Mouse (Mus musculus): Measurements from ENCODE around the gene Cited2. TPM values are rescaled to one million over a fixed set of nuclear protein-coding genes. Genes with fewer than 3 reads are reported as not detected.

The Cited2 gene
- 10 to 100 TPM; 32.7 to 76.3 TPM for total RNA-seq (2021)
- long read RNA-seq, experiment 1, transcript Cited2-201 (2 exons, 1,979 nt): major isoform, 14 of 17 reads
- long read RNA-seq, experiment 1, partial matches to known transcripts: 0 of 17 reads
- long read RNA-seq, experiment 1, other reads (novel, unspliced or antisense): 0 of 17 reads
- long read RNA-seq, experiment 2, transcript Cited2-203 (1 exons, 2,411 nt): major isoform, 15 of 29 reads
- long read RNA-seq, experiment 2, transcript Cited2-201 (2 exons, 1,979 nt): minor isoform, 14 of 29 reads
- long read RNA-seq, experiment 2, partial matches to known transcripts: 0 of 29 reads
- long read RNA-seq, experiment 2, other reads (novel, unspliced or antisense): 0 of 29 reads

- DNase-seq (ENCODE audit: low spot score in 2 of 2): peak; percentile 100
Observed at GRCm38 (mm10) chr10:17722653-17723410, at the start of gene Cited2. TSS of gene Cited2 (plus strand) at chr10:17723218.

DNA sequence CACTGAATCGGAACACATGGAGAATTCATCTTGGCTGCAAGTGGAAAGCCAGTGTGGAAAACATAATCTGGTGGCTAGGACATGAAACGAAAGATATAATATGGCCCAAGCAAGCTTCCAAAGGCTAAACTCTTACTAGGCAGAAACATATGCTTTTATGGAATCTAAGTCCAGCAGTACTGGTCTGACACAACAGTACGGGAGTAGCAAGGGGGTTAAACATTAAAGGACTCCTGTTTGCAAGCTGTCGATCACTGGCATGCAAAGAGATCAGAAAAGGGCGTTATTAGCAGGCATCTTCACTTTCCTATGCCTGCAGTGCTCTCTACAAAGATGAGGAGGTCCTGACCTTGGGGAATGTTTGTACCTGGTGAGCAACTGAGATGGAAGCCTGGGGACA, 48.6 kb upstream of the Cited2 start:
- DNase-seq (ENCODE audit: low spot score in 2 of 2): no peak

- no peak for DNase-seq (ENCODE audit: low spot score in 2 of 2)
Observed at GRCm38 (mm10) chr10:17674869-17675268, 48.1 kb upstream of the Cited2 start.

DNA sequence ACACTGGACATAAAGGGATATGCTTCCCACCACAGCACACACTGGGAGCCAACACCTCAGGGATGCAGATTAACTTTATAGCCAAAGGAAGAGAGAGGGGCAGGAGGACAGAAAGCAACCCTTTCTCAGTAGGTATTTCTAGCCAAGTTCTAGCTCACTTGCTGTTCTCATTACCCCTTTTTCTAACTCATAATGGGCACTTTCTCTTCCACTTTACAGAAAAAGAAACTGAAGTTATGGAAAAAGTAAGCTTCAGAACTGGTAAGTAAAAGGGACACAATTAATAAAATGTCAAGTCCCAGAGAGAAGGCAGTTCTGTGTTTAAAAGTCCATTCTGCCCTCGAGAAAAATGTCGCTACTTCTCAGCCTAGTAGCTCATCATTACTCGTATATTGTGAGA, 46.6 kb upstream of the Cited2 start:
- no peak for DNase-seq (ENCODE audit: low spot score in 2 of 2)

- DNase-seq (ENCODE audit: low spot score in 2 of 2): no peak
Observed at GRCm38 (mm10) chr10:17677308-17677707, 45.7 kb upstream of the Cited2 start.

DNA sequence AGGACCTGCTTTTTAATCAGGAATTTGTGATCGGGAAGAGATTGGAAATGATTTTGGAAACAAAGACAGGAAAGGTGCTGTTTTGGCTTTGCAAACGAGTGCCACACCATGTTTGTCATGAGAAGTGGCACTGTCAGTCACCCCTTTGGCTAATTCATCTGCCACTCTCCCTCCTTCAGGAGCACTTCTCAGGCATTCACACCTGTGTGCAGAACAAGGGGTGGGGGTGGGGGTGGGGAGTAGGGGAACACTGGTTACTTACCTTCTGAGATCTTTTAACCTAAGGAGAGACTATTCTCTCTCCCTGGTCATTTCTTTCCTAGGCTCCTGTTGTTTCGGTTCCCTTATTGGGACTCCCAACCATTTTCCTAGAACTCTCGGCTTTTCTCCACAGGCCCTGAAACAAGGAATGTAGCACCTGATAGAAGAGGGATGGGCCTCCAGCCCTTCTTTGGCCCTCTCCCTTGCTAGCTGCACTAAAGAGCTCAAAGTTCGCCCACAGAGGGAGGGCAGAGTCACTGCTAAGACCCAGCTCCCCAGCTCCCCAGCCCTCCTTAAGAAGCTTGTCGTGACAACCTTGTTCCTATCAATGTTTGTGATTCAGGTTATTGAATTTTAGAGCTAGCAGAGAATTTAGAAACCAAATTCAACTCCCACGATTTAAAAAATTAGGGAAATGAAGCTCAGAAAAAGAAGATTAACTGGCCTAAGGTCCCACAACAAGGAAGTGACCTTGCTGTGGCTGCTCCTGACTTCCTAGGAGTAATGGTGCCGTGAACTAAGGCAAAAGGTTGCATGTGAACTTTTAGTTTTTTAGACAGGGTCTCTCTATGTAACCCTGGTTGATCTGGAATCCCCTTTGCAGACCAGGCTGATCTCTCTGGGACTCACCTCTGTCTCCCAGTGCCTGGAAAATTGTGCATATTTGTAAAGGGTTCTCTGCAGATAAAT, 42.3 kb upstream of the Cited2 start:
- no peak for DNase-seq (ENCODE audit: low spot score in 2 of 2)

- no peak for DNase-seq (ENCODE audit: low spot score in 2 of 2)
Observed at GRCm38 (mm10) chr10:17681386-17681785, 41.6 kb upstream of the Cited2 start.

- DNase-seq (ENCODE audit: low spot score in 2 of 2): no peak
Observed at GRCm38 (mm10) chr10:17683852-17684428, 39.1 kb upstream of the Cited2 start.

DNA sequence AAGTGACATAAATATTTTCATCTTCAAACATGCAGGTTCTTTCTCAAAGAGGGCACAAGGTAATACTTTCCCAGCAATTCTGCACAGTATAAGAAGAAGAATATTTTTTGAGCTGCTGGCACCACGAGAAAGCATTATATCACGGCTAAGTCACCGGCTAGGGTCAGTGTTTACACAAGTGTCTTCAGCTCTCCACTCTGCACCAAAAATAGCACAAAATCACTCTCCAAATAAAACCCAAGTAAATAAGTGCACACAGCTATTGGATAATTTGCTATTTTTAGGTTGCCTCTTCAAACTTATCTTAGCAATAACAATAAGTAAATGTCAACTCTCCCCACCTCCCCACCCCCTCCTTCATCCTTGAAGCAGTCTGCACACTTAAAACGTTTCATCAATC, 33.2 kb upstream of the Cited2 start:
- no peak for DNase-seq (ENCODE audit: low spot score in 2 of 2)

DNA sequence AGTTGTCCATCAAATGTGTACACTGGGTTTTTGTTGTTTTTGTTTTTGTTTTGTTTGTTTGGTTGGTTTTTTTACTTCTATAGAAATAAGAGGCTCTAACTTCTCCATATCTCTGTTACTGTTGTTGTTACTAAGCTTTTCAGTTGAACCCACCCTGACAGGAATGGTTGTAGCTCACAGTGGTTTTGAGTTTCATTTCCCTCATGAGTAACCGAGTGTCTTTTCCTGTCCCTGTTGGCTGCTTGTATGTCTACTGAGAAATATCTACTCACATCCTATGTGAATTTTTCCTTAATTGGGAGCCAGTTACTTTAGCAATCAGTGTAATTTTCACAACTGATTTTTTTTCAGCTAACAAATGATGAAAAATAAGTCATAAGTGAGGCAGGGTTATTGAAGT, 31.3 kb upstream of the Cited2 start:
- no peak for DNase-seq (ENCODE audit: low spot score in 2 of 2)

GRCm38 (mm10) chr10:17695801-17696200, 27.2 kb upstream of the Cited2 start:
- no peak for DNase-seq (ENCODE audit: low spot score in 2 of 2)

DNA sequence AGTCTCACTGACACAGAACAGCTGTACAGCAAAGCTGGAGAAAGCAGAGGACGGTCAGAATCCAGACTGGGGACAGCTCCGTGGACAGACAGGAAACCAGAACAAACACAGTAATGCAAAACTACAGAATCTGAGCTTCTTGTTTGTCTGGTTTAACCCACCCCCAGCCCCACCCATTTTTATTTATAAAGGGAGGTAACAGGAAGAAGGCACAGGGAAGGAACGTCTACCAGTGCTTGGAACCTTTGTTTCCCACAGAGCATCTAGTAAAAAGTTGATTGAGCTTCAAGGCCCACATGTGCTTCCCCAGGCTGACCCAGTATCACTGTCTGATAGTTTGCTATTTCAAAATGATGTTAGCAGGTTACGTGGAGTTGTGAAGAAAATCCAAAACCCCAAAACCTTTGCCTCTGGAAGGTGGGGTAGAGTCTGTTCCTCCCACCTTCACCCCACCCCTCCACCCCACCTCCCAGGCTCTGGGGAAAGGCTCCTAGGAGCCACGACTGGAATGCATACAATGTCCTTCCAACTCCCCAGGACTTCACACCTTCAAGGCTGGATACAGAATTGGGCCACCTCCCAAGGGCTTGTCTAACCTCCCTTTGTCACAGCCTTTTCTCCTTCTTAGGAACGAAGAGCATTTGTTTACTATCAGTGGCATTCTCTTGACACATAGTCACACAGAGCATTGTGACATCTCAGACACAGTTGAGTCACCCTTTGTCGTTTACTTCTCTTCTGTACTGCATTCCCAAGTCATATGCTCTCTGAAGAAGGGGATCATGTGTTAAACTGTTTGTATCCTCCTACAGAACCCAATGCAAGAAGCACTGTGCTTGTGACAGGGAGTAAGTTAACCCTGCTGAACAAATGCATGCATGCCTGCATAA, 25.4 kb upstream of the Cited2 start:
- DNase-seq (ENCODE audit: low spot score in 2 of 2): no peak

GRCm38 (mm10) chr10:17705466-17705973, 17.5 kb upstream of the Cited2 start:
- no peak for DNase-seq (ENCODE audit: low spot score in 2 of 2)

DNA sequence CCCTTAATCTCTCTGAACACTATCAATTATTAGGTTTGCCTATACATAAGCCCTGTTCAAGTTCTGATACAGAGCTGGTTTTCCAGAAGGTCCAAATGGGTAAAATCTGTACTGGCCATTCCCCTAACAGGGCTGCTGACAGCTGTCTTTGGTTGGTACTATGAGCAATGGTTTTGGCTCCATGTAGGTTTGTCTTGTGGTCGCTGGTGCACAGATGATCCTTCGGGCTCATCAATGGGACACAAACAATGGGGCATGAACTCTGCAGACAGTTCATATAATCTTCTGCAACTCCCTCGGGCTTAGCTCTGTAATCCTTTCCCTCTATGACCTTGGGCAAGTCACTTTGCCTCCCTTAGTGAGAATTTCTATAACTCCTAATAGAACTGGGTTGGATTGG, 12.3 kb upstream of the Cited2 start:
- DNase-seq (ENCODE audit: low spot score in 2 of 2): no peak

DNA sequence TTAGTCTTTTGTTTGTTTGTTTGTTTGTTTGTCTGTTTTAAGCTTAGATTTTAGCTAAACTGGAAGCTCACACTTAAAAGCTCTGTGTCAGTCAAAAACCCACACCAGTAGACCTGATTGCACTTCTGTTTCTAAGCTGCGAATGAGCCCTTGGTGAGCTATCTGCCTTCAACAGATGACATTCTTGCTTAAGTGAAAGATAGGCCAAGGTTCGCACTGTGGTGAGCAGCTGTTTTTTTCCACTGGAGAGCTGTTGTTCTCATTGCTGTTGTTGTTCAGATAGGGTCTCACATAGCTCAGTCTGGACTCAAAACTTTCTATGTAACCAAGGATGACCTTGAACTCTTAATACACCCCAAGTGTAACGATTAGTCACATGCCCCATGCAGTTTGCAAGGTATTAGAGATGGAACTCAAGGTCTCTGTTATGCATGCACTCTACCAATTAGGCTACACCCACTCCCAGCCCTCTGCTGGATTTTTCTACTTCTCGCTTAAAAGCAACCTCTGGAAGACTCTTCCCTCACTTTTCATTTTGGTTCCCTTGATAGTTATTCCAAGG, 3.9 kb upstream of the Cited2 start:
- DNase-seq (ENCODE audit: low spot score in 2 of 2): no peak

DNA sequence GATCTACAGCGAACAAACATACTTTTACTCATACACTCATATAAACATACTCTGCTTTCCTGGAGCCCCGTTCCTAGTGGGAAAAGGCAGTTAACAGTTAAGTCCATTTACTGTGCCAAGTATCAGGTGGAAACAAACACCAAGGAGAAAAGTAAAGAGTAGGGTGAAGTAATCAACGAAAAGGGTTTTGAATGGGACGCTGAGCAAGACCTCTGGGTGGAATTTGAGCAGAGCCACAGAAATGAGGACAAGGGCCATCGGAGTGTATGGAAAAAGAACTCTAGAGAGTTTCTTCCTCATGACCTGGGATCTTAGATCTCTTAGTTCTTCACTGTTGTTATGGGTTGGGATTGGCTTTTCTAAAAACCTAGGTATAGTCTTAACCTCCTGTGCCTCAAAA, 3.4 kb upstream of the Cited2 start:
- no peak for DNase-seq (ENCODE audit: low spot score in 2 of 2)

- no peak for DNase-seq (ENCODE audit: low spot score in 2 of 2)
Observed at GRCm38 (mm10) chr10:17720891-17721601, 2.0 kb upstream of the Cited2 start.

DNA sequence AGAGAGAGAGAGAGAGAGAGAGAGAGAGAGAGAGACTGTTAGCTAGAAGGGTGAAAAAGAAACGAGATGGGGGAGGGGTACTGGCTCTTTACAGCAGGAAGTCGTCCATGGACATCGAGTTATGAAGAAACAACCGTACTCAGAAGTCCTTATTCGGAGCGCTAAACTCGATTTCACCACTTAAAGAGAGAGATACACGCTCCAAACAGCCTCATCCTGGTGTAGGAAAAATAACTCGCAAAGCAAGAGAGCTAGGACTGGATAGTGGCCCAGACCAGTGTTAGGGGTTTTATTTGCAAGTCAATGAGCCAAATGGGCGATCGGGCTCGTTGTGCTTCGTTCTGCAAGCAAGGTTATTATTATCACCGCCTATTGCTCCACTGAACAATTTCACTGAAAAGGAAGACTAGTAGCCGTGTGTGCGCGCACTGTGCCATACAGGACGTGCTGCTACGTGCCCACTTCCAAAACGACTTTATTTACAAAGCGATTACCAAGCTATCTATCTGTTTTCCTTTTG, 1.4 kb upstream of the Cited2 start:
- peak; percentile 26 to 51 for DNase-seq (ENCODE audit: low spot score in 2 of 2)

DNA sequence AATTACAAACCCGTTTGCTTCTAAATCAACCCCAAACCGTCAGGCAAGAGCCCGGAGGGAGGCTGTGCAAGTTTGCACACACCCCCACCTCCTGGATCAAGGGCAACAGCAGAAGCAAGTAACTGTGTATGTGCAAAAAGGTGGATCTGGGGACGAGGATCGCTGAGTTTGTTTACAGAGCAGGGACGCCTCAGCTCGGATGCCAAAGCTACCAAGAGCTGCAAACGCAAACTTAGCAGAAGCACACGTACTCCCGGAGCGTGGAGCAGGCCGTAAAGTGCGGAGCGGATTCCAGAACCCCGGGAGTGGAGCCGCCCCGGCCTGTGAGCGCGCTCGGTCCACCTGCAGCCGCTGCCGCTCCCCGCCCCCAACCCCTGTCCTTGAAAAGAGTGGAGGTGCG, 860 bp upstream of the Cited2 start:
- DNase-seq (ENCODE audit: low spot score in 2 of 2): peak; percentile 93
